In the genomic region with DNA sequence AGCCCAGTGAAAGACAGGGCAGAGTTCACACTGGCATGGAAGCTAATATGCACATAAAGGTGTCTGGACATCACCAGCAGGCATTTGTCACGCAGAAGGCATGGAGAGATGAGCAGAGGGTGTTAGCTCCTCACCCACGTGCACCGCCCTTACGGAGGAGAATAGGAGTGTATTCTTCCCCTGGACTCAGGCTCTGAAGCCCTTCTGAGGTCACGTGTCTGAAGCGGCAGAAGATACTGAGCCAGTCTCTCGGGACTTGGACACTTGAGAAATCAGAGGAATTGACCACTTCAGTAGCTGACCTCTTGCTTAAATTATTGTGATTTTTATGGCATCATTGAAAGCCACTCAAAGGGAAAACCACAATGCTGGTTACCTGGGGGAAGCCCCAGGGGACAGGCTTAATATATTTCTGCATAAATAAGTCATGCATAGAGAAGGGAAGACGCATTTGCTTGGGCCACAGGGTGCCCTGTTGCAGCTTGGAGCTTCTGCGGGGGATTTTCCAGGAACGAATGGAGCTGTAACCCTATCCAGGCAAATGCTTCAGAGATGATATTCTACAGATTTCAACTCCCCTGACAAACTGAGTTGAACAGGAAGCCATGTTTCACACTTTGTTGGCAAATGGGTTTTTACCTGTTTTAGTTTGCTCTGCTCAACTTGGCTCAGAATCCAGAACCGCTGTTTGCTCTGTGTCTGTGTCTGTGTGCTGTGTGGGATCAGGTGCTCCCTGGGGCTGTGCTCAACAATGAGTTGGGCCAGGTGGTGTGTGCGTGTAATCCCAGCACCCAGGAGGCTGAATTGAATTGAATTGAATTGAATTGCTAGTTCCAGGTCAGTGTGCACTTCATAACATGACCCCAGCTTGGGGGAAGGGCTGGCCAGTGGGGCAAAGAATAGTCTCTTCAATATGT, we compare ENCODE assay signal across 18 mouse cellular contexts.
DNase-seq lines count a peak whose midpoint lies in the region; ATAC-seq and TF ChIP-seq lines count a peak whose summit lies in the region.
"Had no signal": no experiment of that assay in that cellular context is flagged by ENCODE, and none has a peak within 500 bp of the region (broad histone marks: within the 10 kb centered on the region; RNA-seq: fewer than 3 reads in every experiment).

No protein-coding gene starts in this region.

- dilution Hi-C loops in CH12.LX (cut with MboI; ENCODE audit: extremely low pct_ligation_motif_present, extremely low pct_unique_long_range_greater_than_20kb, low sequenced_read_pairs): no loop called here

- no peak for TF ChIP-seq POLR2A in CH12.LX (IDR thresholded peaks at IDR 0.05; ENCODE audit: low read depth, low read length)
- TF ChIP-seq POLR2A in heart, adult 2 months (IDR thresholded peaks at IDR 0.05; ENCODE audit: insufficient read depth, low read depth, low read length): no peak

- no peak overlapping the region for H3K4me3 ChIP-seq in embryonic facial prominence, embryonic 11.5 days (ENCODE audit: low read depth, low read length)
- no peak overlapping the region for H3K4me3 ChIP-seq in embryonic facial prominence, embryonic 10.5 days
- H3K4me3 ChIP-seq in kidney, embryonic 16.5 days (ENCODE audit: low read length): no peak overlapping the region
- H3K4me3 ChIP-seq in CH12.LX (replicated peaks in 1 of 3; ENCODE audit: low read depth in 2 of 3, low read length in 2 of 3, poor library complexity in 1 of 3): no peak overlapping the region
- no peak overlapping the region for H3K4me3 ChIP-seq in hindbrain, embryonic 16.5 days (ENCODE audit: low read length)
- H3K4me3 ChIP-seq in heart, adult 2 months: no peak overlapping the region
- H3K4me3 ChIP-seq in heart, embryonic 11.5 days (ENCODE audit: low read depth, low read length): no peak overlapping the region
- H3K4me3 ChIP-seq: erythroblast, embryonic 14.5 days; layer of hippocampus, adult 2 months; stomach, embryonic 15.5 days had no signal

- WGBS in embryonic facial prominence, embryonic 11.5 days: 66% methylated on average over 12 of the region's 12 CpGs
- WGBS in embryonic facial prominence, embryonic 10.5 days: 74% methylated on average over 12 of the region's 12 CpGs
- WGBS in kidney, embryonic 16.5 days: 29% methylated on average over 12 of the region's 12 CpGs
- WGBS in hindbrain, embryonic 16.5 days: 37% methylated on average over 12 of the region's 12 CpGs
- WGBS in heart, adult 2 months: 82% methylated on average over 12 of the region's 12 CpGs
- 70% methylated on average over 12 of the region's 12 CpGs for WGBS in heart, embryonic 11.5 days (ENCODE audit: insufficient replicate concordance)

- H3K9me3 ChIP-seq in embryonic facial prominence, embryonic 11.5 days (replicated peaks; ENCODE audit: control insufficient read depth, low read length): no peaks in the 10 kb centered on the region
- no peaks in the 10 kb centered on the region for H3K9me3 ChIP-seq in embryonic facial prominence, embryonic 10.5 days
- H3K9me3 ChIP-seq in kidney, embryonic 16.5 days (ENCODE audit: low read length): no peaks in the 10 kb centered on the region
- H3K9me3 ChIP-seq in CH12.LX (replicated peaks; ENCODE audit: low read length): no peaks in the 10 kb centered on the region
- no peaks in the 10 kb centered on the region for H3K9me3 ChIP-seq in hindbrain, embryonic 16.5 days (ENCODE audit: control insufficient read depth, low read length)
- no peaks in the 10 kb centered on the region for H3K9me3 ChIP-seq in heart, embryonic 11.5 days (replicated peaks; ENCODE audit: control insufficient read depth, low read length)
- H3K9me3 ChIP-seq: stomach, embryonic 15.5 days had no signal

- no peak for TF ChIP-seq CTCF in CH12.LX (conservative IDR thresholded peaks at IDR 0.05 in 1 of 2, IDR thresholded peaks at IDR 0.05 in 1 of 2; ENCODE audit: low read depth in 2 of 2, low read length in 2 of 2)
- no peak for TF ChIP-seq CTCF in heart, adult 2 months (IDR thresholded peaks at IDR 0.05)

- no peak for TF ChIP-seq RAD21 in CH12.LX (IDR thresholded peaks at IDR 0.05; ENCODE audit: low read depth, low read length)

- no peaks in the 10 kb centered on the region for H3K27me3 ChIP-seq in embryonic facial prominence, embryonic 11.5 days (ENCODE audit: control insufficient read depth, insufficient read depth, low read length)
- no peaks in the 10 kb centered on the region for H3K27me3 ChIP-seq in embryonic facial prominence, embryonic 10.5 days (replicated peaks; ENCODE audit: low read depth, poor library complexity, severe bottlenecking)
- H3K27me3 ChIP-seq in kidney, embryonic 16.5 days (ENCODE audit: insufficient read depth, low read length): no peaks in the 10 kb centered on the region
- no peaks in the 10 kb centered on the region for H3K27me3 ChIP-seq in CH12.LX (replicated peaks)
- H3K27me3 ChIP-seq in hindbrain, embryonic 16.5 days (replicated peaks; ENCODE audit: control insufficient read depth, insufficient read depth, low read length): no peaks in the 10 kb centered on the region
- no peaks in the 10 kb centered on the region for H3K27me3 ChIP-seq in heart, adult 2 months (ENCODE audit: control insufficient read depth, insufficient read depth, low read length)
- peaks cover 1% of the 10 kb centered on the region; the same call in 1 of the 2 replicates for H3K27me3 ChIP-seq in heart, embryonic 11.5 days (ENCODE audit: control insufficient read depth, insufficient read depth, low read length)
- H3K27me3 ChIP-seq: stomach, embryonic 15.5 days had no signal

- no peaks in the 10 kb centered on the region for H3K79me2 ChIP-seq in CH12.LX (replicated peaks; ENCODE audit: control insufficient read depth, extremely low read depth, insufficient read depth, poor library complexity, severe bottlenecking)
- H3K79me2 ChIP-seq in heart, adult 2 months (replicated peaks; ENCODE audit: control insufficient read depth, insufficient read depth, low read length): no peaks in the 10 kb centered on the region

- no peaks in the 10 kb centered on the region for H3K36me3 ChIP-seq in embryonic facial prominence, embryonic 11.5 days (replicated peaks; ENCODE audit: control insufficient read depth, insufficient read depth, low read depth, low read length)
- no peaks in the 10 kb centered on the region for H3K36me3 ChIP-seq in embryonic facial prominence, embryonic 10.5 days (replicated peaks)
- no peaks in the 10 kb centered on the region for H3K36me3 ChIP-seq in kidney, embryonic 16.5 days (ENCODE audit: insufficient read depth, low read length)
- H3K36me3 ChIP-seq in CH12.LX (replicated peaks in 1 of 2; ENCODE audit: control insufficient read depth in 1 of 2, insufficient read depth in 1 of 2, low read length in 1 of 2): peaks cover 0 to 18% of the 10 kb centered on the region in 2 experiments
- no peaks in the 10 kb centered on the region for H3K36me3 ChIP-seq in hindbrain, embryonic 16.5 days (ENCODE audit: control insufficient read depth, insufficient read depth, low read length)
- no peaks in the 10 kb centered on the region for H3K36me3 ChIP-seq in heart, adult 2 months (ENCODE audit: control insufficient read depth, insufficient read depth, low read length)
- H3K36me3 ChIP-seq in heart, embryonic 11.5 days (ENCODE audit: control insufficient read depth, insufficient read depth, low read length): no peaks in the 10 kb centered on the region
- H3K36me3 ChIP-seq: stomach, embryonic 15.5 days had no signal

- in situ Hi-C loops in CH12.LX (cut with MboI; ENCODE audit: low pct_ligation_motif_present, low pct_unique_long_range_greater_than_20kb, low sequenced_read_pairs): no loop called here

- no peak overlapping the region for H3K9ac ChIP-seq in embryonic facial prominence, embryonic 11.5 days (replicated peaks; ENCODE audit: low read length)
- no peak overlapping the region for H3K9ac ChIP-seq in kidney, embryonic 16.5 days (replicated peaks; ENCODE audit: low read length)
- no peak overlapping the region for H3K9ac ChIP-seq in CH12.LX (ENCODE audit: insufficient read depth, low read depth)
- no peak overlapping the region for H3K9ac ChIP-seq in hindbrain, embryonic 16.5 days (ENCODE audit: low read depth, low read length)
- no peak overlapping the region for H3K9ac ChIP-seq in heart, adult 2 months (ENCODE audit: low read depth, low read length)
- no peak overlapping the region for H3K9ac ChIP-seq in heart, embryonic 11.5 days (ENCODE audit: low read depth, low read length)
- H3K9ac ChIP-seq: stomach, embryonic 15.5 days had no signal

- H3K27ac ChIP-seq in embryonic facial prominence, embryonic 11.5 days (replicated peaks; ENCODE audit: low read depth, low read length): no peak overlapping the region
- H3K27ac ChIP-seq in embryonic facial prominence, embryonic 10.5 days (replicated peaks): no peak overlapping the region
- H3K27ac ChIP-seq in kidney, embryonic 16.5 days (ENCODE audit: low read length): no peak overlapping the region
- peak overlapping the region; percentile 46; the same call in 1 of the 2 replicates for H3K27ac ChIP-seq in CH12.LX (ENCODE audit: insufficient read depth, low read depth)
- no peak overlapping the region for H3K27ac ChIP-seq in hindbrain, embryonic 16.5 days (ENCODE audit: low read depth, low read length)
- no peak overlapping the region for H3K27ac ChIP-seq in heart, adult 2 months
- H3K27ac ChIP-seq in heart, embryonic 11.5 days (ENCODE audit: low read depth, low read length): no peak overlapping the region
- H3K27ac ChIP-seq: layer of hippocampus, adult 2 months; macrophage; stomach, embryonic 15.5 days had no signal

- no peak overlapping the region for H3K4me2 ChIP-seq in embryonic facial prominence, embryonic 11.5 days (ENCODE audit: low read depth, low read length)
- no peak overlapping the region for H3K4me2 ChIP-seq in kidney, embryonic 16.5 days (replicated peaks; ENCODE audit: low read depth, low read length)
- peak overlapping the region; percentile 47 for H3K4me2 ChIP-seq in CH12.LX (ENCODE audit: insufficient read depth, low read depth, poor library complexity, severe bottlenecking)
- H3K4me2 ChIP-seq in hindbrain, embryonic 16.5 days (ENCODE audit: low read length): no peak overlapping the region
- H3K4me2 ChIP-seq in heart, embryonic 11.5 days: no peak overlapping the region
- H3K4me2 ChIP-seq: stomach, embryonic 15.5 days had no signal

- DNase-seq in embryonic facial prominence, embryonic 11.5 days (ENCODE audit: low spot score): peak; percentile 4
- DNase-seq in embryonic facial prominence, embryonic 10.5 days (ENCODE audit: low spot score): no peak
- DNase-seq in kidney, adult 11 months: no peak
- DNase-seq in CH12.LX (ENCODE audit: extremely low read depth): peak; percentile 85
- DNase-seq in heart, adult 2 months: no peak
- DNase-seq: adrenal gland, postnatal 14 days; cerebellum, adult 2 months; gastrocnemius, postnatal 10 days; heart, adult 18-20 months; kidney, adult 9 months; left cerebral cortex, postnatal 4 days had no signal

- intact Hi-C loops in heart, adult 2 months (cut with DNase I): no loop called here

- H3K4me1 ChIP-seq in embryonic facial prominence, embryonic 11.5 days (ENCODE audit: control insufficient read depth, insufficient read depth, low read length): no peaks in the 10 kb centered on the region
- peaks cover 18% of the 10 kb centered on the region for H3K4me1 ChIP-seq in embryonic facial prominence, embryonic 10.5 days
- no peaks in the 10 kb centered on the region for H3K4me1 ChIP-seq in kidney, embryonic 16.5 days (ENCODE audit: insufficient read depth, low read length)
- peaks cover 12 to 65% of the 10 kb centered on the region in 2 experiments for H3K4me1 ChIP-seq in CH12.LX (ENCODE audit: control insufficient read depth in 1 of 2, insufficient read depth in 2 of 2)
- no peaks in the 10 kb centered on the region for H3K4me1 ChIP-seq in hindbrain, embryonic 16.5 days (ENCODE audit: control insufficient read depth, insufficient read depth, low read depth, low read length)
- H3K4me1 ChIP-seq in heart, adult 2 months (ENCODE audit: control insufficient read depth, insufficient read depth, low read length): no peaks in the 10 kb centered on the region
- no peaks in the 10 kb centered on the region for H3K4me1 ChIP-seq in heart, embryonic 11.5 days (ENCODE audit: control insufficient read depth, insufficient read depth, low read length)
- H3K4me1 ChIP-seq: stomach, embryonic 15.5 days had no signal

- peak; percentile 75; the same call in 1 of the 2 replicates for TF ChIP-seq EP300 in CH12.LX (IDR thresholded peaks at IDR 0.05; ENCODE audit: low read length)
- TF ChIP-seq EP300 in heart, adult 2 months (IDR thresholded peaks at IDR 0.05; ENCODE audit: insufficient read depth, low read depth, low read length): no peak

- ATAC-seq in embryonic facial prominence, embryonic 11.5 days (replicated peaks; ENCODE audit: insufficient number of reproducible peaks, low FRiP score, low TSS enrichment, low read depth): peak; percentile 56; the same call in 1 of the 2 replicates
- peak; percentile 14; the same call in 1 of the 2 replicates for ATAC-seq in kidney, embryonic 16.5 days (ENCODE audit: low FRiP score, low TSS enrichment)
- ATAC-seq in hindbrain, embryonic 16.5 days: peak; percentile 28; the same call in 1 of the 2 replicates
- ATAC-seq in heart, embryonic 11.5 days (replicated peaks; ENCODE audit: insufficient number of reproducible peaks, low FRiP score, low TSS enrichment): no peak

Comparison
In these comparisons a context has a peak if more than half of its experiments do, and no peak if none do; other contexts are left out.
1. DNase-seq: peak in embryonic facial prominence, embryonic 11.5 days (single experiment) and CH12.LX (single experiment); none in embryonic facial prominence, embryonic 10.5 days (single experiment), kidney, adult 11 months (single experiment) and heart, adult 2 months (0 of 2).